Mouse (Mus musculus): ENCODE measurements around the gene Fxyd1. TPM values are rescaled to one million over a fixed set of nuclear protein-coding genes. Genes with fewer than 3 reads are reported as not detected.

Fxyd1 gene
- total RNA-seq, 1 experiment, result not detected

DNA sequence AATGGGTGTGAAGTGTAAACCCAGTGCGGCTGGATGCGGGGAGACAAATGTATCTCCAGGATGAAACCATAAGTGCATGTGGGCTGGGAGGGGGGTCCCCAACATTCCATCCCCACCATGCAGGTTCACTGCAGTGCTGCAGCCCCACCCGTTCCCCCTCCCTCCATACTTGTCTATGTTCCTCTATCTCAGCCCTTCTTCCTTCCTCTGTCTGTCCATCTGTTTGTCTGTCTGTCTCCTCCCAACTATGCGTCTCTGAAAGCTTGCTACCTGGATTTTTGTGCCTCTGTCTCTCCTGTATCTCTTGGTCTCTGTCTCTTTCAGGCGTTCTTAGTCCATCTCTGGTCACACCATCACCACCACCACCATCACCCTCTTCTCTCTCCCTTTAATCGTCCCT, 6.5 kb downstream of the Fxyd1 start:
- H3K9ac ChIP-seq (ENCODE audit: insufficient read depth, low read depth, low read length, poor library complexity, severe bottlenecking), result no peak overlapping the region
- peaks cover 0 to 6% of the 10 kb centered on the region in 2 experiments; a peak in 1 of 4 replicates for H3K4me1 ChIP-seq (ENCODE audit: control insufficient read depth in 2 of 2, insufficient read depth in 2 of 2, low read length in 2 of 2, poor library complexity in 1 of 2)
- no peak for DNase-seq (ENCODE audit: low read depth, low spot score)
- H3K27ac ChIP-seq (ENCODE audit: insufficient read depth, low read depth, low read length, poor library complexity, severe bottlenecking), result no peak overlapping the region
- no peak overlapping the region for H3K4me3 ChIP-seq (ENCODE audit: insufficient read depth in 1 of 2, low read depth in 1 of 2, low read length in 2 of 2, poor library complexity in 1 of 2, severe bottlenecking in 1 of 2)
- no peaks in the 10 kb centered on the region for H3K9me3 ChIP-seq (ENCODE audit: control insufficient read depth, insufficient read depth, low read depth, low read length)
- TF ChIP-seq HCFC1 (IDR thresholded peaks at IDR 0.05; ENCODE audit: borderline replicate concordance, insufficient read depth, low read length), result no peak
- no peak for TF ChIP-seq CHD2 (IDR thresholded peaks at IDR 0.05; ENCODE audit: low read depth, low read length)
- no peak for TF ChIP-seq ZNF384 (IDR thresholded peaks at IDR 0.05; ENCODE audit: low read depth, low read length)
- TF ChIP-seq ZC3H11A (IDR thresholded peaks at IDR 0.05; ENCODE audit: borderline replicate concordance, low read depth, low read length), result no peak
- no peak for TF ChIP-seq MAFK (IDR thresholded peaks at IDR 0.05; ENCODE audit: insufficient read depth, low read depth, low read length)
- in situ Hi-C loops (cut with MboI; ENCODE audit: low sequenced_read_pairs in 2 of 2, unreplicated experiment in 2 of 2), result no loop called here
- no peaks in the 10 kb centered on the region for H3K36me3 ChIP-seq (ENCODE audit: control insufficient read depth, insufficient read depth, low read length, poor library complexity, severe bottlenecking)

DNA sequence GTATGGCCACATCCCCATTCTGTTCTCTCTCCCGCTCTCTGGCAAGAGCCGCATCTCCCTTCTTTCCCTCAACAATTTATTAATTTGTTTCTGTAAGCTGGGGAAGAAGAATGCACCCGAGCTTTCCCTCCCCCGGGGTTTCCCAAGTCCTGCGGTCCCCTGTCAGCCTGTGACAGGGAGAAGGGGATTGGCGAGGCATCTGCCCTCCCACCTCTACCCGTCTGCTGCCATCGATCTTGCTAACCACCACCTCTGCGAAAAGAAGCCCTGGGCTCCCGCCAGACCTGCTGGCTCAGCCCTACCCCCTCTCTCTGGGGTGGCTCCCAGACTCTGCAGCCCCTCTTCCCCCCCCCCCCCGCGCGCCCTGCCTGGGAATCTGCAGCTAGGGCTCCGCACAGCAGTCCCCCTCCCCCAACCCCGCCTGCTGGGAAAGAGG, 7.1 kb downstream of the Fxyd1 start:
- TF ChIP-seq ZC3H11A (IDR thresholded peaks at IDR 0.05; ENCODE audit: borderline replicate concordance, low read depth, low read length) (no peak), ZNF384 (IDR thresholded peaks at IDR 0.05; ENCODE audit: low read depth, low read length) (no peak), CHD2 (IDR thresholded peaks at IDR 0.05; ENCODE audit: low read depth, low read length) (no peak), MAFK (IDR thresholded peaks at IDR 0.05; ENCODE audit: insufficient read depth, low read depth, low read length) (no peak), HCFC1 (IDR thresholded peaks at IDR 0.05; ENCODE audit: borderline replicate concordance, insufficient read depth, low read length) (no peak)
- in situ Hi-C loops (cut with MboI; ENCODE audit: low sequenced_read_pairs in 2 of 2, unreplicated experiment in 2 of 2), result no loop called here
- no peak for DNase-seq (ENCODE audit: low read depth, low spot score)
- Histone ChIP-seq H3K4me3 (ENCODE audit: insufficient read depth in 1 of 2, low read depth in 1 of 2, low read length in 2 of 2, poor library complexity in 1 of 2, severe bottlenecking in 1 of 2) (no peak overlapping the region), H3K9me3 (ENCODE audit: control insufficient read depth, insufficient read depth, low read depth, low read length) (no peaks in the 10 kb centered on the region), H3K36me3 (ENCODE audit: control insufficient read depth, insufficient read depth, low read length, poor library complexity, severe bottlenecking) (no peaks in the 10 kb centered on the region), H3K27ac (ENCODE audit: insufficient read depth, low read depth, low read length, poor library complexity, severe bottlenecking) (no peak overlapping the region), H3K9ac (ENCODE audit: insufficient read depth, low read depth, low read length, poor library complexity, severe bottlenecking) (no peak overlapping the region), H3K4me1 (ENCODE audit: control insufficient read depth in 2 of 2, insufficient read depth in 2 of 2, low read length in 2 of 2, poor library complexity in 1 of 2) (peaks cover 0 to 6% of the 10 kb centered on the region in 2 experiments; a peak in 1 of 4 replicates)

GRCm38 (mm10) chr7:31049135-31049845, 7.7 kb downstream of the Fxyd1 start:
- Histone ChIP-seq H3K9me3 (ENCODE audit: control insufficient read depth, insufficient read depth, low read depth, low read length) (no peaks in the 10 kb centered on the region), H3K9ac (ENCODE audit: insufficient read depth, low read depth, low read length, poor library complexity, severe bottlenecking) (no peak overlapping the region), H3K4me1 (ENCODE audit: control insufficient read depth in 2 of 2, insufficient read depth in 2 of 2, low read length in 2 of 2, poor library complexity in 1 of 2) (peaks cover 0 to 6% of the 10 kb centered on the region in 2 experiments; a peak in 1 of 4 replicates), H3K4me3 (ENCODE audit: insufficient read depth in 1 of 2, low read depth in 1 of 2, low read length in 2 of 2, poor library complexity in 1 of 2, severe bottlenecking in 1 of 2) (no peak overlapping the region), H3K27ac (ENCODE audit: insufficient read depth, low read depth, low read length, poor library complexity, severe bottlenecking) (no peak overlapping the region), H3K36me3 (ENCODE audit: control insufficient read depth, insufficient read depth, low read length, poor library complexity, severe bottlenecking) (no peaks in the 10 kb centered on the region)
- no peak for DNase-seq (ENCODE audit: low read depth, low spot score)
- in situ Hi-C loops (cut with MboI; ENCODE audit: low sequenced_read_pairs in 2 of 2, unreplicated experiment in 2 of 2), result no loop called here
- no peak for TF ChIP-seq MAFK (IDR thresholded peaks at IDR 0.05; ENCODE audit: insufficient read depth, low read depth, low read length)
- TF ChIP-seq ZNF384 (IDR thresholded peaks at IDR 0.05; ENCODE audit: low read depth, low read length), result no peak

GRCm38 (mm10) chr7:31042431-31042910, 14.5 kb downstream of the Fxyd1 start, which contains the start of gene Fxyd5:
TSS of gene Fxyd5 (minus strand) at chr7:31042481.
- TF ChIP-seq ZNF384 (IDR thresholded peaks at IDR 0.05; ENCODE audit: low read depth, low read length), result no peak
- TF ChIP-seq CHD2 (IDR thresholded peaks at IDR 0.05; ENCODE audit: low read depth, low read length), result no peak
- TF ChIP-seq ZC3H11A (IDR thresholded peaks at IDR 0.05; ENCODE audit: borderline replicate concordance, low read depth, low read length), result no peak
- TF ChIP-seq HCFC1 (IDR thresholded peaks at IDR 0.05; ENCODE audit: borderline replicate concordance, insufficient read depth, low read length), result no peak
- TF ChIP-seq MAFK (IDR thresholded peaks at IDR 0.05; ENCODE audit: insufficient read depth, low read depth, low read length), result no peak
- no peak for DNase-seq (ENCODE audit: low read depth, low spot score)
- H3K36me3 ChIP-seq (ENCODE audit: control insufficient read depth, insufficient read depth, low read length, poor library complexity, severe bottlenecking), result no peaks in the 10 kb centered on the region
- H3K4me3 ChIP-seq (ENCODE audit: insufficient read depth in 1 of 2, low read depth in 1 of 2, low read length in 2 of 2, poor library complexity in 1 of 2, severe bottlenecking in 1 of 2), result peak within 1 kb of the TSS in 1 of 2 experiments; percentile 33; a peak in 1 of 4 replicates
- no peak within 1 kb of the TSS for H3K27ac ChIP-seq (ENCODE audit: insufficient read depth, low read depth, low read length, poor library complexity, severe bottlenecking)
- no peak within 1 kb of the TSS for H3K9ac ChIP-seq (ENCODE audit: insufficient read depth, low read depth, low read length, poor library complexity, severe bottlenecking)
- peaks cover 0 to 7% of the 10 kb centered on the region in 2 experiments; a peak in 1 of 4 replicates for H3K4me1 ChIP-seq (ENCODE audit: control insufficient read depth in 2 of 2, insufficient read depth in 2 of 2, low read length in 2 of 2, poor library complexity in 1 of 2)
- in situ Hi-C loops (cut with MboI; ENCODE audit: low sequenced_read_pairs in 2 of 2, unreplicated experiment in 2 of 2), result no loop called here
- no peaks in the 10 kb centered on the region for H3K9me3 ChIP-seq (ENCODE audit: control insufficient read depth, insufficient read depth, low read depth, low read length)
